Mouse (Mus musculus) telencephalon, adult 2 months (tissue): ENCODE results near the gene Klrk1.
"Not testable (repeated sequence)": the region's sequence is repeated elsewhere in the genome, so short reads cannot be mapped to it uniquely, and the experiment has no call there.

Source experiments
- DNase-seq: peaks from one replicate; pipeline ENCODE4 v3.0.0-alpha.2; 2011; ENCODE audit warnings: low read depth, low spot score

The Klrk1 gene

DNA sequence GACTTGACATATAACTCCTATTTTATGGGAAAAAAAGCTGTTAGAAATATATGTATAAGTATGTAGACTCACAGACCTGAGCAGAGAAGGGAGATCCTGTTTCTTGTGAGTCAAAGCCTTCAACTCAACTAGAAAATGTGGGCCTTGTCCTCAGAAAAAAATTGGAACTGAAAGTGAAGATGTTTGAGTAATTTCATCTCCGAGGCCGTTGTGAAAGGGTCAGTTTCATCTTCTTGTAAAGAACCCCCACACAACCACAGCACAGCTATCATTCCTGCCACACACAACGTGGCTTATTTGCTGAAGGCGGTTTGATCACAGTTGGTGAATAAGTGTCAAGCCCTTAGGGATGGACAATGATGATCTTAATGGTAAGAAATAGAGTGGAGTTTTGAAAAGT is at the start of gene Klrk1:
Gene Klrk1 (minus strand): TSS at position 130 of the 400 bp plus-strand sequence.
- DNase-seq, result no peak

DNA sequence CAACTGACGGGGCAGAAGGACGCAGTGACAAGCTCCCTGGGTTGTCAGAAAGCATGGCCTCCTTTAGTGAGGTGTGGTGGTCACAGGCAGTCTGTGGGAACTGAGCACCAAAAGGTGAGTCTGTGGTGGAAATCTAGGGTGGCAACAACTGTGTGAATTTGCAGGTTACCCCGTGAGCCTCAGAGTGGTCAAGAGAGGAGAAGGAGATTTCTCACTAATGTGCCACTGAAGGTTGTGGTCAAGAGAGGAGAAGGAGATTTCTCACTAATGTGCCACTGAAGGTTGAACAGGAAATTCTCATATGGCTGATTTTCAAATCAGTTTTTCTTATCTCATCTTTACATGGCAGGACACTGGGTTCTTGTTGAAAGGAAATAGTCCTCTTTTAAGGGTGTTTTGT is 37.6 kb upstream of the Klrk1 start:
- DNase-seq, result not testable (repeated sequence)

- DNase-seq, result not testable (repeated sequence)
Measured at GRCm38 (mm10) chr6:129660589-129660988, 36.9 kb upstream of the Klrk1 start, which contains the start of gene Klrc2. TSS of gene Klrc2 (minus strand) at chr6:129660689.

DNA sequence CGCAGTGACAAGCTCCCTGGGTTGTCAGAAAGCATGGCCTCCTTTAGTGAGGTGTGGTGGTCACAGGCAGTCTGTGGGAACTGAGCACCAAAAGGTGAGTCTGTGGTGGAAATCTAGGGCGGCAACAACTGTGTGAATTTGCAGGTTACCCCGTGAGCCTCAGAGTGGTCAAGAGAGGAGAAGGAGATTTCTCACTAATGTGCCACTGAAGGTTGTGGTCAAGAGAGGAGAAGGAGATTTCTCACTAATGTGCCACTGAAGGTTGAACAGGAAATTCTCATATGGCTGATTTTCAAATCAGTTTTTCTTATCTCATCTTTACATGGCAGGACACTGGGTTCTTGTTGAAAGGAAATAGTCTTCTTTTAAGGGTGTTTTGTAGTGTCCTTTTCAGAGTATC is 20.4 kb upstream of the Klrk1 start:
- DNase-seq, result not testable (repeated sequence)

DNA sequence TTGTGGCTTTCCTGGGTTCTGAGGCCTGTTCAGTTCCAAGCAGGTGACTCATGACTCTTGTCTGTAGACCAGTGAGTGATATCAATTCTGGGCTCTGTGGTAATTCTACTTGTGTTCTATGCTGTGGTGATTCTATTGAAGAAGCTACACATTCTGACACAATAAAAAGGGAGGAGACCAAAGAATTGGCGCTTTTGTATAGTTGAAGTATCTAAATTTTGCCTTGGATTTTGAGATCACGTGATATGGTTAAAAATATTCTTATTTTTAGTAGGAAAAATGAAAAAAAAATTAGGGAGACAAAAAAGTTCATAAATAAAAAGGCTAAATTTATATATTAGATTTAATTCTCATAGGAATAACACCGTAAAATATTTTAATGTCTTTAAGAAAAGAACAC is 19.6 kb upstream of the Klrk1 start, which contains the start of gene Klrc3:
Gene Klrc3 (minus strand): TSS at position 101 of the 400 bp plus-strand sequence.
- not testable (repeated sequence) for DNase-seq

GRCm38 (mm10) chr6:129631046-129631445 is 7.4 kb upstream of the Klrk1 start:
- not testable (repeated sequence) for DNase-seq

DNA sequence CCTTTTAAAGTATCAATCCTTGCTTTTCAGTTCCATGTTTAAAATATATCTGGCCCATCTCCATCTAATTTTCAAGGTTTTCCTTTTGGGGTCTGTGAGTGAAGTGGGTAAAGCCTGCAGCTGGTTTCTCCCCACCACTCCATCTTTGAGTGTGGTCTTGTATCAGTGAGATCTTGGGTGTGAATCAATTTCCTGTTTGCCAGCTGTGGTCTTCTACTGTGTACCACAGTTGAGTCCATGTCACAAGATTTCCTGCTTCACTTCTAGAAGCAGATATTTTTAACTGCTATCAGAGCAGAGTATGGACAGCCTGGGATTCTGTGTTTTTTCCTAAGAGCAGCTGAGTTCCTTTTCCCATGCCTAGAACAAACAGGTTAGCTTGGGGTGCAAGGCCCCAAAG is 15.3 kb downstream of the Klrk1 start:
- DNase-seq, result no peak

DNA sequence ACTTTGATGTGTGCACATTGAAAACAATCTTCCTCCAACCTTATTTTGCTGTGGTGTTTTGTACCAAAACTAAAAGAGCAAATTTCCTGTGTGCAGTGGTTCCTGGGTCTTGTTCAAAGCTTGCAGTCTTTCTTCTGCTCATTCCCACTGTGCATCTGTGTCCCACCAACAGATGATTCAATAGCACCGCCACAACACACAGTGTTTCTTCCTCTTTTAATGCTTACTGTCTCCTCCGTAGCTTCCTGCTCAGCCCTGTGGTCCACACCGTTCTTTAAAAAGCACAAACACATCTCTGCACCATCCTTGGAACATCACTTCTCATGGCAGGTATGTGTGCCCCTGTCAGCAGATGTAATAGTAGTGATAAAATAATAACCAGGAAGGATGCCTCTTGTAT is 32.2 kb downstream of the Klrk1 start, which contains the start of gene Klrd1:
Gene Klrd1 (plus strand): TSS at position 275 of the 400 bp plus-strand sequence.
- DNase-seq, result no peak

DNA sequence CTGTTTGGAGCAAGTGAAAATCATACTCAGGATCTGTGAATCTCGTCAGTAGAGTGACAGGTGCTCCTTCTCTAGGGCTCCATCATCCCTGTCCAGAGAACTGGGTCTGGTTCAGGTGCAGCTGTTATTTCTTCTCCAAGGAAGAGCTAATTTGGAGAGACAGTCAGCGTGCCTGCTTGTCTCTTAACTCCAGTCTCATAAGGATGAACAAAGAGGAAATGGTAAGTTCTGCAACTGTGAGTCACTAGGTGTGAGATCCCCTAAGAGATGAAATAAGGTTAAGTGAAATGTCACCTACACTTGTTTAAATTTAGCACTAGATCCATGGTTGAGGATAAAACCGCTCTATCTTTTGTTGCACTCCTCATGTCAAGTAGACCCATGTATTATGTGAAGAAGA is 40.6 kb downstream of the Klrk1 start:
- DNase-seq, result no peak

DNA sequence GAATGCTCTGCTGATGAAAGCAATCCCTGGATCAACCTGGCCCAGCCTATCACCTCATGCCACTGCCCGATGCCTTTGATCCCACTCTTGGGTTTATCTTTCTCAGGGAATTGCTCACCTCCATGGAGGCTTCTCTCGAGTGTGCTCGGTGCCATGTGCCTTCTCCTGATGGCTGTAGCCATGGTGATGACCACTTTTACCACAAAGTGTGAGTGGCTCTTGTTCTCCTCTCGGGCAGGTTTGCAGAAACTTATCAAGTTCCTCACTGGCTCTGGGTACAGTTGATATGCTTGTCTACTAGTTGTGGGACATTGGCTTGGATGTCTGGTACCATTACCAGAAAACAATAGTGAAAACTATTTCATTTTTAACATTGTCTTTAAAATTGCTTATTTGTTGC is 41.8 kb downstream of the Klrk1 start:
- no peak for DNase-seq

- no peak for DNase-seq
Measured at GRCm38 (mm10) chr6:129581274-129581673, 42.4 kb downstream of the Klrk1 start.

DNA sequence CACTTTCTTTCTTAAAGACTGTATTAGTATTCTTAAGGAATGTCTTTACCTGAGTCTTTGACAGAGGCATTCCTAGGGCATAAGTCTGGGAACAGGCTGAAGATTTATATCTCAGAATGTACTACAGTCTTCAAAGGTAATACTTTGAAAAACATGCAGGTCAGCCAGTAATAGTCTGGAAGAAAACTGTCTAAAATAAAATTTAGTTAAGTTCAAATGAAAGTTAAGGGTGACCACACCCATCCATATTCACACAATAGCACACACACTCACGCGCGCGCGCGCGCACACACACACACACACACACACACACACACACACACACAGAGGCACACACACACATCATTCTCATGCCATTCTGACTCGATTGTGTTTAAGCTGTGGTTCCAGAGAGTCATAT is 46.1 kb downstream of the Klrk1 start, which contains the start of gene Klre1:
Gene Klre1 (plus strand): TSS at position 301 of the 400 bp plus-strand sequence.
- DNase-seq, result no peak

- no peak for DNase-seq
Measured at GRCm38 (mm10) chr6:129575315-129575714, 48.3 kb downstream of the Klrk1 start.

DNA sequence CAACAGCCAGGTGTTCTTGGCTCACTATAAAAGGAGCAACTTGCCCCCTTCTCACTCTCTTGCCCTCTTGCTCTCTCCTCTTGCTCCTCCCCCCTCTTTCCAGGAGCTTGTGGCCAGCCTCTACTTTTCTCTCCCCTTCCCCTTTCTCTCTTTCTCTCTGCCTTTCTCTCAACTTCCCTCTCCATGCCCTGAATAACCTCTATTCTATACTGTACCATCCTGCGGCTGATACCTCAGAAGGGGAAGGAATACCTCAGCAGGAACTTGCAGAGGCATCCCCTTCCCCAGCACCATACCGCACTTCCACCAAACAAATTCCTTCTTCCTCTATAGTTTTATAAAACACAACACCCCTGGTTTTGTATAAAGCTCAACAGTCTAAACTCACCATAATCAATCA is 58.4 kb downstream of the Klrk1 start:
- no peak for DNase-seq
